Mouse (Mus musculus): ENCODE results near the gene Bpifb1. TPM values are rescaled to one million over a fixed set of nuclear protein-coding genes. Genes with fewer than 3 reads are reported as not detected.
"Not testable (repeated sequence)": the region's sequence is repeated elsewhere in the genome, so short reads cannot be mapped to it uniquely, and the experiment has no call there.

The Bpifb1 gene
- polyA plus RNA-seq, 1 experiment from 2014 or later, result 239 TPM

DNA sequence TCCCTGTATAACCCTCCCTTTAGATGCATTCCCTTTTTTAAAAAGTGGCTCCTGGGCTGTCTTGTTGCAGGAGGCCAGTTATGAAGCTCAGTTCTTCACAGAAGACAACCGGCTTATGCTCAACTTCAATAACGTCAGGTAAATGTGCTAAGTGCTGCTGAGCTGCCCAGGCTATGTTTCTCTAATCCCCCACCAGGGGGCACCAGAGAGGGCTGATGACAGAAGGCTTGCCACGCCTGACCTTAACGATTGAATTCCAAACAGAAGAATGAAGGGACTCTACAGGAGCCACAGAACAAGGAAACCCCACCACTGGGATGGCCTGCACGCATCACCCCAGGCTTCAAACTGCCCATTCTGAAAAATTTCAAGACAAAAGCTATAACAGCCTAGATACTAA, 24.6 kb downstream of the Bpifb1 start:
- Histone ChIP-seq H3K4me2 (no peak overlapping the region), H3K4me1 (no peaks in the 10 kb centered on the region), H3K9ac (no peak overlapping the region), H3K9me3 (no peaks in the 10 kb centered on the region), H3K27ac (no peak overlapping the region), H3K27me3 (replicated peaks) (no peaks in the 10 kb centered on the region), H3K4me3 (replicated peaks) (no peak overlapping the region), H3K36me3 (no peaks in the 10 kb centered on the region)
- 0 out of 2 replicates have a peak, but pooled peaks have one; percentile 13 for ATAC-seq (ENCODE audit: insufficient read depth, low FRiP score, low read depth)
- 17% methylated on average over 5 of the region's 5 CpGs for WGBS

- Histone ChIP-seq H3K36me3 (no peaks in the 10 kb centered on the region), H3K4me1 (peaks cover 7% of the 10 kb centered on the region), H3K9ac (no peak overlapping the region), H3K4me3 (replicated peaks) (no peak overlapping the region), H3K27me3 (replicated peaks) (no peaks in the 10 kb centered on the region), H3K9me3 (no peaks in the 10 kb centered on the region), H3K27ac (no peak overlapping the region), H3K4me2 (no peak overlapping the region)
- WGBS, result 71% methylated on average over 5 of the region's 5 CpGs
- ATAC-seq (ENCODE audit: insufficient read depth, low FRiP score, low read depth), result no peak
Measured at GRCm38 (mm10) chr2:154219950-154220349, 29.3 kb downstream of the Bpifb1 start.

DNA sequence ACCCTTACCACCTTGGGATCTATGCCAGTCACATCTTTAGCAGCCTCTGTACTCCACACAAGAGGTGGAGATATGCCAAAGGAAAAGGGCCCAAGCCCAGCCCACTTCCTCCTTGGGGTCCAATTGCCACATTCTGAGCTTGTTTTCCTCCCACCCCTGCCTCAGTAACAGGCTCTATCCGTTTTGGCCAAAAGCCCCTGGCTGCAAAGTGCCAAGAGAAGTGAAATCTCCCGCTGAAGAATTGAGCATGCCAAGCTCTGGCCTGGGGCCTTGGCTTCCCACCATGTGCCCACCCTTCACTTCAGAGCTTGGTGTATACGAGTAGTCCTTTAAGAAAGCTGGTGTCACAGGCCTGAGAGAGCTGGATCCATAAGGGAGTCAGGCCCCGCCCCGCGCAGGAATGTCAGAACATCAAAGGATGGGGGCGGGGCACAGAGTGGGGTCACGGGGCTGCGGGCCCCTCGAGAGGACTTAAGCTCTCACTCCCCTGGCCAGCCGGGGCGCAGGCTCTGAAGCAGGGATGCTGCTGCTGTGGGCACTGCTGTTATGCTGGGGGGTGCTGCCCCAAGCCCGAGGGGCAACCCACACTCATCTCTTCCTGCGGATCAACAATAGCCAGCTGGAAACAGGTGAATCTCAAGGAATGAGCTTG, 32.8 kb downstream of the Bpifb1 start, which contains the start of gene Bpifb5:
Gene Bpifb5, plus strand, starts transcription at position 478 of the 652 bp plus-strand sequence.
- no peaks in the 10 kb centered on the region for H3K36me3 ChIP-seq
- peak within 1 kb of the TSS; percentile 21; the same call in 1 of the 2 replicates for H3K4me2 ChIP-seq
- ATAC-seq (ENCODE audit: insufficient read depth, low FRiP score, low read depth), result no peak
- H3K27ac ChIP-seq, result no peak within 1 kb of the TSS
- no peaks in the 10 kb centered on the region for H3K9me3 ChIP-seq
- H3K27me3 ChIP-seq (replicated peaks), result no peaks in the 10 kb centered on the region
- H3K4me3 ChIP-seq (replicated peaks), result no peak within 1 kb of the TSS
- H3K4me1 ChIP-seq, result peaks cover 7% of the 10 kb centered on the region
- H3K9ac ChIP-seq, result no peak within 1 kb of the TSS
- WGBS, result 9% methylated on average over 14 of the region's 14 CpGs

- H3K4me2 ChIP-seq, result no peak overlapping the region
- H3K27ac ChIP-seq, result no peak overlapping the region
- H3K4me3 ChIP-seq (replicated peaks), result no peak overlapping the region
Measured at GRCm38 (mm10) chr2:154223917-154224273, 33.3 kb downstream of the Bpifb1 start.

DNA sequence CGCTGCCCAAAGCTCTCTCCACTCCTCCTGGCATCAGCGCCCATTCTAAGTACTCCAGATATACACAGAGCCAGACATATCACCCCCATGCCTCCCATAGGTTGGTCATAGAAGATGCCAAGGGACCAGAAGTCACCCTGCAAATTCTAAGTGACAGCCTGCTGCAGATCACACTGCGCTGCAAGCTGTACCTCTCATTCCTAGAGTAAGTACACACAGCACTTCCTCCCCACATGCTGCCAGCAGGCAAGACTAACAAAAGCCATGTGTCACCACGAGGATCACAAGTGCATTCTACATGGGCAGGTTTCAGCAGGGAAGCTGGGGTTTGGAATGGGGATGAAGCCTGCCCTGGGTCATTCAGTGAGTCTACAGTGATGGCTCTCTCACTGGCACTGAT, 36.4 kb downstream of the Bpifb1 start:
- H3K9ac ChIP-seq, result no peak overlapping the region
- no peaks in the 10 kb centered on the region for H3K27me3 ChIP-seq (replicated peaks)
- no peak overlapping the region for H3K4me2 ChIP-seq
- peaks cover 7% of the 10 kb centered on the region for H3K4me1 ChIP-seq
- H3K4me3 ChIP-seq (replicated peaks), result no peak overlapping the region
- no peak for ATAC-seq (ENCODE audit: insufficient read depth, low FRiP score, low read depth)
- 70% methylated on average over 4 of the region's 4 CpGs for WGBS
- H3K9me3 ChIP-seq, result no peaks in the 10 kb centered on the region
- no peak overlapping the region for H3K27ac ChIP-seq
- no peaks in the 10 kb centered on the region for H3K36me3 ChIP-seq

More at GRCm38 (mm10) chr2:154223917-154224273, 33.3 kb downstream of the Bpifb1 start:
- no peak for ATAC-seq (ENCODE audit: insufficient read depth, low FRiP score, low read depth)
- H3K9ac ChIP-seq, result no peak overlapping the region
- peaks cover 7% of the 10 kb centered on the region for H3K4me1 ChIP-seq
- H3K36me3 ChIP-seq, result no peaks in the 10 kb centered on the region
- H3K27me3 ChIP-seq (replicated peaks), result no peaks in the 10 kb centered on the region
- no peaks in the 10 kb centered on the region for H3K9me3 ChIP-seq
- 5% methylated on average over 2 of the region's 2 CpGs for WGBS

DNA sequence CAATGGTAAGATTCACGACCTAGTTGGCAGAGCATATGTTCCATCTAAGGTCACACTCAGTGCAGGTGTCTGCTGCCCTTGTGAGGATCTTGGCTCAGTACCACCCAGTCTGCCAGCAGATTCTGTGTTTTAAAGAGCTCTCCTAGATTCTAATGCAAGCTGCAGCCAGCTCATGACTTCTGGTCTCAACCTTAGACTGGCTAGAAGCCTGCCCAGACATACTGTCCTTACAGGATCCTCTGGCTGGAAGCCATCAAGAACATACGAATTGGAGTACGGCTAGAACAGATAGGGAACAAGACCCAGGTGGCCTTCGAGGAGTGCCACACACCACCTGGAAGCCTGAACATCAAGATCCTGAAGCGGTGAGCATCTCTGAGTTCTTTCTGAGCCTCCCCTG, 37.2 kb downstream of the Bpifb1 start:
- H3K4me1 ChIP-seq, result peaks cover 7% of the 10 kb centered on the region
- no peak overlapping the region for H3K27ac ChIP-seq
- no peaks in the 10 kb centered on the region for H3K27me3 ChIP-seq (replicated peaks)
- no peak overlapping the region for H3K4me3 ChIP-seq (replicated peaks)
- H3K4me2 ChIP-seq, result no peak overlapping the region
- no peaks in the 10 kb centered on the region for H3K9me3 ChIP-seq
- 70% methylated on average over 5 of the region's 5 CpGs for WGBS
- H3K9ac ChIP-seq, result no peak overlapping the region
- ATAC-seq (ENCODE audit: insufficient read depth, low FRiP score, low read depth), result no peak
- no peaks in the 10 kb centered on the region for H3K36me3 ChIP-seq

DNA sequence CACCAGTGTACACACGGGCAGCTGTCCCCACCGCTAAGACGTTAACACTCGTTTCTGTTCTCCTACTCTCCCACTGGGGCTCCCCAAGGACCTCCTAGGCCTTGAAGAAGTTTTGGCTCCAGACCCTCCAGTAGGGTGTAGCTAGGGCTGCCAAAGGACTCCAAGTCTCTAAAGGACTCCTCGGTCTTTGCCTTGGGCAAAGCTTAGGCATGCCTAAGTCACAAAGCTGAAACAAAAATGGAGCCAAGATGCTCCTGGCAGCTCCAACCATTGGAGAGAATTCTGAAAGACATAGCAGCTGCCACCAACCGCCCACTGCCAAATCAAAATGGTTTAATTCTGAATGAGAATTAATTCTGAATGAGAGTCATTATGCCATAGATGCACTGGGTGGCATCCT, 42.8 kb downstream of the Bpifb1 start:
- H3K27ac ChIP-seq, result no peak overlapping the region
- no peaks in the 10 kb centered on the region for H3K36me3 ChIP-seq
- H3K4me1 ChIP-seq, result no peaks in the 10 kb centered on the region
- ATAC-seq (ENCODE audit: insufficient read depth, low FRiP score, low read depth), result no peak
- no peaks in the 10 kb centered on the region for H3K9me3 ChIP-seq
- H3K27me3 ChIP-seq (replicated peaks), result no peaks in the 10 kb centered on the region
- no peak overlapping the region for H3K9ac ChIP-seq
- no peak overlapping the region for H3K4me2 ChIP-seq
- whole genome bisulfite sequencing, result 87% methylated on average over 6 of the region's 6 CpGs
- no peak overlapping the region for H3K4me3 ChIP-seq (replicated peaks)

DNA sequence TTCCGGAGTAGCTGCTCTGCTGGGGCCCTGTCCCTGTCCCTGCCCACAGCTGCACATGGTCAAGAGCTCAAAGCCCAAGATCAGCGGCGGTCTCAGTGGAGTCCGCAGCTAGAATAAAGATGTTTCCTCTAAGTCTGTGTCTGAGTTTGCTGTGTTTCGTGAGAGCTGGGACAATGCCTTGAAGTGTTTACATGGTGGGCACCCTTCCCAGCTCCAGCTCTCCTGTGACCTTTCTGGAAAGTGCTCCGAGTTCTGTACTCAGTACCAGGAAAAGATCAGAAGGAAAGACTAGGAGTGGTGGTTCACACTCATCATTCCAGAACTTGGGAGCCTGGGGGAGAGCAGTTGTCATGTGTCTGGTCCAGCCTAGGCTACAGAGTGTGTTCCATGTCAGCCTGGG, 50.2 kb downstream of the Bpifb1 start:
- 67% methylated on average over 6 of the region's 6 CpGs for WGBS
- no peak overlapping the region for H3K4me2 ChIP-seq
- H3K27ac ChIP-seq, result no peak overlapping the region
- no peaks in the 10 kb centered on the region for H3K4me1 ChIP-seq
- H3K27me3 ChIP-seq (replicated peaks), result no peaks in the 10 kb centered on the region
- H3K9ac ChIP-seq, result no peak overlapping the region
- H3K36me3 ChIP-seq, result no peaks in the 10 kb centered on the region
- no peak overlapping the region for H3K4me3 ChIP-seq (replicated peaks)
- no peak for ATAC-seq (ENCODE audit: insufficient read depth, low FRiP score, low read depth)
- H3K9me3 ChIP-seq, result no peaks in the 10 kb centered on the region

DNA sequence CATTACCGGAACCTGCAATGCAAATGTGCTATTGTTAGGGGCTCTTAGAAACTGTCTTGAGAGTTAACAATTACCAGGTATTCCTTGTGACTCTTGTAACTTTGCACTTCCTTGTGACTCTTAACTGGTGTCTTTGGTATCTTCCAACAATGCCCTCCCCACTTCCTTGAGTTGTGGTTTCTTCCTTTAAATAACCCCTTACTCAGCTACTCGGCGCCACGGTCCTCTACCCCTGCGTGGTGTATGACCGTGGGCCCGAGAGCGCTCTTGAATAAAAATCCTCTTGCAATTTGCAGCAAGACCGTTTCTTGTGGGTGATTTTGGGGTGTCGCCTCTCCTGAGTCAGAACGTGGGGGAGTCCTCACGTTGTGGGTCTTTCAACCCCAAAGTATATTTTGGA, 52.1 kb downstream of the Bpifb1 start:
- not testable (repeated sequence) for H3K4me1 ChIP-seq; H3K4me2 ChIP-seq; H3K36me3 ChIP-seq; H3K27me3 ChIP-seq (replicated peaks); H3K9ac ChIP-seq; ATAC-seq (ENCODE audit: insufficient read depth, low FRiP score, low read depth); H3K9me3 ChIP-seq; H3K27ac ChIP-seq; H3K4me3 ChIP-seq (replicated peaks)
- WGBS, result 95% methylated on average over 11 of the region's 12 CpGs

GRCm38 (mm10) chr2:154243356-154244036, 52.9 kb downstream of the Bpifb1 start:
- H3K4me1 ChIP-seq, result no peaks in the 10 kb centered on the region

GRCm38 (mm10) chr2:154245322-154245721, 54.7 kb downstream of the Bpifb1 start:
- Histone ChIP-seq H3K4me3 (replicated peaks) (no peak overlapping the region), H3K27ac (no peak overlapping the region), H3K27me3 (replicated peaks) (no peaks in the 10 kb centered on the region), H3K9ac (no peak overlapping the region), H3K9me3 (no peaks in the 10 kb centered on the region), H3K4me1 (no peaks in the 10 kb centered on the region), H3K4me2 (no peak overlapping the region), H3K36me3 (no peaks in the 10 kb centered on the region)
- WGBS, result 83% methylated on average over 5 of the region's 5 CpGs
- ATAC-seq (ENCODE audit: insufficient read depth, low FRiP score, low read depth), result no peak

More at GRCm38 (mm10) chr2:154243356-154244036, 52.9 kb downstream of the Bpifb1 start:
- H3K4me3 ChIP-seq (replicated peaks), result no peak overlapping the region
- no peaks in the 10 kb centered on the region for H3K9me3 ChIP-seq
- no peaks in the 10 kb centered on the region for H3K27me3 ChIP-seq (replicated peaks)
- no peak overlapping the region for H3K4me2 ChIP-seq
- ATAC-seq (ENCODE audit: insufficient read depth, low FRiP score, low read depth), result no peak
- WGBS, result 85% methylated on average over 10 of the region's 10 CpGs
- H3K36me3 ChIP-seq, result no peaks in the 10 kb centered on the region
- H3K27ac ChIP-seq, result no peak overlapping the region
- no peak overlapping the region for H3K9ac ChIP-seq

- not testable (repeated sequence) for H3K4me2 ChIP-seq; H3K9ac ChIP-seq; H3K9me3 ChIP-seq; H3K27ac ChIP-seq; H3K4me1 ChIP-seq; H3K27me3 ChIP-seq (replicated peaks); H3K36me3 ChIP-seq; H3K4me3 ChIP-seq (replicated peaks); ATAC-seq (ENCODE audit: insufficient read depth, low FRiP score, low read depth)
- 82% methylated on average over 2 of the region's 4 CpGs for WGBS
Measured at GRCm38 (mm10) chr2:154255254-154255653, 64.6 kb downstream of the Bpifb1 start.
